Mouse (Mus musculus) bone marrow macrophage, adult 2 months (primary cell): ENCODE measurements around the gene Usp35.

Experiments used
- CTCF ChIP-seq: IDR thresholded peaks from 2 replicates; pipeline ENCODE4 v1.5.1; 2012; ENCODE audit warnings: low read depth, mild to moderate bottlenecking, low read length, moderate library complexity
- POLR2A ChIP-seq: IDR thresholded peaks from 2 replicates; pipeline ENCODE4 v1.6.1; 2012; ENCODE audit warnings: mild to moderate bottlenecking, low read depth, low read length, borderline replicate concordance

- TF ChIP-seq CTCF (no peak), POLR2A (no peak)
Observed at GRCm38 (mm10) chr7:97339623-97340022, 7.8 kb upstream of the Usp35 start.
